In genomic region chr2:76406151-76406936, GRCm38 (mm10) we compare ENCODE assay signal across 8 mouse cellular contexts. TPM values are rescaled to one million over a fixed set of nuclear protein-coding genes. Genes with fewer than 3 reads are reported as not detected.
DNase-seq lines count a peak whose midpoint lies in the region; ATAC-seq and TF ChIP-seq lines count a peak whose summit lies in the region.

Osbpl6 (plus strand) TSS chr2:76406508.

- peak; percentile 30 for TF ChIP-seq CTCF in gastrocnemius, adult 2 months (IDR thresholded peaks at IDR 0.05)

- peak within 1 kb of the TSS; percentile 98 for H3K4me3 ChIP-seq in gastrocnemius, adult 2 months
- H3K4me3 ChIP-seq in hindbrain, embryonic 15.5 days, result peak within 1 kb of the TSS; percentile 100

- peak; percentile 46 for ATAC-seq in activated CD4-positive, CD25-positive, alpha-beta regulatory T cell, adult 4 months
- ATAC-seq in hindbrain, embryonic 15.5 days (ENCODE audit: low FRiP score, low read depth), result peak; percentile 95
- ATAC-seq in monocyte, adult 5-6 weeks (replicated peaks; ENCODE audit: insufficient number of reproducible peaks, low FRiP score, low TSS enrichment, poor library complexity, severe bottlenecking), result no peak

- no peaks in the 10 kb centered on the region; the same call in 1 of the 2 replicates for H3K36me3 ChIP-seq in hindbrain, embryonic 15.5 days

- WGBS in hindbrain, embryonic 15.5 days, result under 1% methylated on average over 88 of the region's 89 CpGs

- peak within 1 kb of the TSS; percentile 94 for H3K27ac ChIP-seq in gastrocnemius, adult 2 months
- peak within 1 kb of the TSS; percentile 96 for H3K27ac ChIP-seq in hindbrain, embryonic 15.5 days (replicated peaks)

- intact Hi-C loops in gastrocnemius, adult 2 months (cut with DNase I), result loop anchor here (2.0 kb wide), 1 partner anchor 134 kb away; no protein-coding TSS in a partner anchor

- DNase-seq in cerebellum, postnatal 36 days, result peak; percentile 75 to 79
- peak; percentile 88 for DNase-seq in gastrocnemius, adult 2 months
- peak; percentile 32 for DNase-seq in left cerebral cortex, adult 11 months (ENCODE audit: low spot score)
- peak; percentile 61 for DNase-seq in lung, postnatal 25 days (ENCODE audit: low spot score)
- peak; percentile 79 for DNase-seq in right cerebral cortex, adult 18-20 months

- peak within 1 kb of the TSS; percentile 92 for H3K4me2 ChIP-seq in hindbrain, embryonic 15.5 days

- H3K9ac ChIP-seq in hindbrain, embryonic 15.5 days, result peak within 1 kb of the TSS; percentile 100

- H3K9me3 ChIP-seq in hindbrain, embryonic 15.5 days, result no peaks in the 10 kb centered on the region

- H3K27me3 ChIP-seq in hindbrain, embryonic 15.5 days, result no peaks in the 10 kb centered on the region

- peaks cover 13% of the 10 kb centered on the region for H3K4me1 ChIP-seq in hindbrain, embryonic 15.5 days (replicated peaks)

RNA-seq across cellular contexts. Expression of gene Osbpl6, which starts in this region (rescaled TPM):
- not detected for polyA plus RNA-seq in activated CD4-positive, CD25-positive, alpha-beta regulatory T cell, adult 4 months (2017; shearing (Covaris generic))
- total RNA-seq in gastrocnemius, adult 2 months (2021), result 10 to 100 TPM; 35.9 to 44.0 TPM
- 27.2 and 28.0 TPM in 2 replicates for polyA plus RNA-seq in hindbrain, embryonic 15.5 days (2015; fragmentation: Nextera tagmentation; extraction: Ambion mirVana)
- 0.19 TPM in 1 of 3 replicates, not detected in the others for total RNA-seq in monocyte, adult 5-6 weeks (2017)

Comparison
In these comparisons a context has a peak if more than half of its experiments do, and no peak if none do; other contexts are left out.
1. RNA of gene Osbpl6 (total RNA-seq): 35.9 to 44.0 TPM in gastrocnemius, adult 2 months; 0.19 TPM in monocyte, adult 5-6 weeks; every median in the first group is over 10 times any median in the second.
2. RNA of gene Osbpl6 (polyA plus RNA-seq): 27.2 to 28.0 TPM in hindbrain, embryonic 15.5 days; not detected in activated CD4-positive, CD25-positive, alpha-beta regulatory T cell, adult 4 months; every median in the first group is over 10 times any median in the second.
3. Peak in ATAC-seq in activated CD4-positive, CD25-positive, alpha-beta regulatory T cell, adult 4 months; RNA of the gene not detected or under 1 TPM.
4. DNase-seq: peak in every context shown above with its lines; median percentile 88 in gastrocnemius, adult 2 months; 79 in right cerebral cortex, adult 18-20 months; 77 in cerebellum, postnatal 36 days; 61 in lung, postnatal 25 days; 32 in left cerebral cortex, adult 11 months.